Mouse (Mus musculus): ENCODE results near the gene Arfgap3. TPM values are rescaled to one million over a fixed set of nuclear protein-coding genes. Genes with fewer than 3 reads are reported as not detected.
A peak's percentile ranks its signal among the peaks of the same experiment; 100 is the strongest.

The Arfgap3 gene
- polyA plus RNA-seq, 1 experiment = 45.3 TPM

- TF ChIP-seq POLR2A (IDR thresholded peaks at IDR 0.05; ENCODE audit: insufficient read length, low read depth) = peak; percentile 56
- TF ChIP-seq USF1 (IDR thresholded peaks at IDR 0.05; ENCODE audit: low read depth) = no peak
- no peak for TF ChIP-seq TCF12 (IDR thresholded peaks at IDR 0.05; ENCODE audit: insufficient read depth, poor library complexity, severe bottlenecking)
- no peak for TF ChIP-seq REST (IDR thresholded peaks at IDR 0.05; ENCODE audit: insufficient read depth, insufficient read length)
- TF ChIP-seq SRF (IDR thresholded peaks at IDR 0.05; ENCODE audit: control insufficient read depth, insufficient read length, low read depth) = peak; percentile 10
- peak in 1 of 3 experiments; percentile 83 for TF ChIP-seq MYOG (IDR thresholded peaks at IDR 0.05; ENCODE audit: control insufficient read depth in 1 of 3, insufficient read depth in 1 of 3, insufficient read length in 2 of 3, low read depth in 2 of 3)
- peak; percentile 41 for TF ChIP-seq POLR2AphosphoS2 (IDR thresholded peaks at IDR 0.05; ENCODE audit: insufficient read length, low read depth)
- no peak for TF ChIP-seq CEBPB (IDR thresholded peaks at IDR 0.05; ENCODE audit: insufficient read depth, poor library complexity, severe bottlenecking)
- no peak for TF ChIP-seq TCF3 (IDR thresholded peaks at IDR 0.05; ENCODE audit: insufficient read length, low read depth)
- peak in 1 of 3 experiments; percentile 63 for TF ChIP-seq MYOD1 (IDR thresholded peaks at IDR 0.05; ENCODE audit: control insufficient read depth in 1 of 3, insufficient read length in 2 of 3, low read depth in 2 of 3)
- TF ChIP-seq E2F4 (IDR thresholded peaks at IDR 0.05; ENCODE audit: insufficient read depth) = no peak
- no peak for TF ChIP-seq MAX (IDR thresholded peaks at IDR 0.05; ENCODE audit: low read depth)
- no peak overlapping the region for H3K4me3 ChIP-seq
- H3ac ChIP-seq (ENCODE audit: control insufficient read depth, insufficient read length) = no peak overlapping the region
- peaks cover 6% of the 10 kb centered on the region for H3K36me3 ChIP-seq (ENCODE audit: control insufficient read depth, insufficient read depth)
- H3K27me3 ChIP-seq (ENCODE audit: control insufficient read depth, insufficient read depth, insufficient read length) = no peaks in the 10 kb centered on the region
- H3K79me2 ChIP-seq (ENCODE audit: control insufficient read depth, insufficient read depth) = peaks cover 48% of the 10 kb centered on the region
- peak overlapping the region; percentile 88 for H3K4me2 ChIP-seq (ENCODE audit: low read depth)
These were observed 5.9 kb downstream of the Arfgap3 start for GRCm38 (mm10) chr15:83344157-83344556.

DNA sequence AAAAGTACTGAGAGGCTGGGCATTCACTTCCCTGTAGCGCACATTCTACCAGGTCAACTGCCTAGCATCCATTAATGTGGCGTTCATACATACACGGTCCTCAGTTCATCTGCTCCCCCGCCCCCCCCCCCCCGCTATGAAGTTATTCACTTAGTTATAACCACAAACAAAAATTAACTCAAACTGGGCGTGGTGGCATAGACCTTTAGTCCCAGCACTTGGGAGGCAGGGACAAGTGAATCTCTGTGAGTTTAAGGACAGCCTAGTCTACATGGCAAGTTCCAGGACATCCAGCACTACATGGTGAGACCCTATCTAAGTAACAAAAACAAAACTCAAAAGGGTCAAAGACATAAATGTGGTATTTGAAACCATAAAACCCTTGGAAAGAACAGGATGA, 11.1 kb downstream of the Arfgap3 start:
- peaks cover 10% of the 10 kb centered on the region for H3K79me2 ChIP-seq (ENCODE audit: control insufficient read depth, insufficient read depth)
- TF ChIP-seq SRF (IDR thresholded peaks at IDR 0.05; ENCODE audit: control insufficient read depth, insufficient read length, low read depth) (no peak), TCF3 (IDR thresholded peaks at IDR 0.05; ENCODE audit: insufficient read length, low read depth) (no peak)
- H3K36me3 ChIP-seq (ENCODE audit: control insufficient read depth, insufficient read depth) = peaks cover 34% of the 10 kb centered on the region

GRCm38 (mm10) chr15:83337903-83338870, 11.9 kb downstream of the Arfgap3 start:
- H3K4me3 ChIP-seq = no peak overlapping the region
- no peaks in the 10 kb centered on the region for H3K27me3 ChIP-seq (ENCODE audit: control insufficient read depth, insufficient read depth, insufficient read length)
- H3K36me3 ChIP-seq (ENCODE audit: control insufficient read depth, insufficient read depth) = peaks cover 41% of the 10 kb centered on the region
- H3ac ChIP-seq (ENCODE audit: control insufficient read depth, insufficient read length) = no peak overlapping the region
- peaks cover 5% of the 10 kb centered on the region for H3K79me2 ChIP-seq (ENCODE audit: control insufficient read depth, insufficient read depth)
- no peak for TF ChIP-seq TCF3 (IDR thresholded peaks at IDR 0.05; ENCODE audit: insufficient read length, low read depth)
- TF ChIP-seq MYOD1 (IDR thresholded peaks at IDR 0.05; ENCODE audit: control insufficient read depth in 1 of 3, insufficient read length in 2 of 3, low read depth in 2 of 3) = no peak
- no peak for TF ChIP-seq REST (IDR thresholded peaks at IDR 0.05; ENCODE audit: insufficient read depth, insufficient read length)
- no peak for TF ChIP-seq POLR2AphosphoS2 (IDR thresholded peaks at IDR 0.05; ENCODE audit: insufficient read length, low read depth)
- TF ChIP-seq MYOG (IDR thresholded peaks at IDR 0.05; ENCODE audit: control insufficient read depth in 1 of 3, insufficient read depth in 1 of 3, insufficient read length in 2 of 3, low read depth in 2 of 3) = no peak
- TF ChIP-seq POLR2A (IDR thresholded peaks at IDR 0.05; ENCODE audit: insufficient read length, low read depth) = no peak
- TF ChIP-seq TCF12 (IDR thresholded peaks at IDR 0.05; ENCODE audit: insufficient read depth, poor library complexity, severe bottlenecking) = no peak
- TF ChIP-seq CEBPB (IDR thresholded peaks at IDR 0.05; ENCODE audit: insufficient read depth, poor library complexity, severe bottlenecking) = no peak
- peak overlapping the region; percentile 47 for H3K4me2 ChIP-seq (ENCODE audit: low read depth)

More for the DNA sequence above, 11.1 kb downstream of the Arfgap3 start:
- peak overlapping the region; percentile 47 for H3K4me2 ChIP-seq (ENCODE audit: low read depth)
- H3K4me3 ChIP-seq = no peak overlapping the region
- H3ac ChIP-seq (ENCODE audit: control insufficient read depth, insufficient read length) = no peak overlapping the region
- no peaks in the 10 kb centered on the region for H3K27me3 ChIP-seq (ENCODE audit: control insufficient read depth, insufficient read depth, insufficient read length)

DNA sequence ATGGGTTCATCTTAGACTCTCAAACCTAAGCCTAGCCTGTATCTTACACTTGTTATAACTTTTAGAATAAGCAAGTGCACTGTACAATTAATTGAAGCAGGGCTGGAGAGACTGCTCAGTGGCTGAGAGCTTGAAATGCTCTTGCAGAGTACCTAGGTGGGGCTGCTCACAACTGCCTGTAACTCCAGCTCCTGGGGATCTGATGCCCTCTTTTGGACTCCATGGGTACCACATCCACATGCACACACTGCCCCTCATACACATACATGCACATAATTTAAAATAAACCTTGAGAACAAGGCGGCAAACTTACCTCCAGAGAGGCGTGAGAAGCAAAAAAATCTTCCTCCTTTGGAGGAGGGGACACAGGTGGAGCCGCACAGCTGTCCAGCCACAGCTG, 17.7 kb downstream of the Arfgap3 start:
- Histone ChIP-seq H3K36me3 (ENCODE audit: control insufficient read depth, insufficient read depth) (peaks cover 78% of the 10 kb centered on the region), H3K79me2 (ENCODE audit: control insufficient read depth, insufficient read depth) (no peaks in the 10 kb centered on the region), H3K27me3 (ENCODE audit: control insufficient read depth, insufficient read depth, insufficient read length) (no peaks in the 10 kb centered on the region), H3ac (ENCODE audit: control insufficient read depth, insufficient read length) (no peak overlapping the region), H3K4me3 (no peak overlapping the region), H3K4me2 (ENCODE audit: low read depth) (no peak overlapping the region)
- no peak for TF ChIP-seq USF1 (IDR thresholded peaks at IDR 0.05; ENCODE audit: low read depth)
- TF ChIP-seq SRF (IDR thresholded peaks at IDR 0.05; ENCODE audit: control insufficient read depth, insufficient read length, low read depth) = no peak
- no peak for TF ChIP-seq TCF3 (IDR thresholded peaks at IDR 0.05; ENCODE audit: insufficient read length, low read depth)
- no peak for TF ChIP-seq E2F4 (IDR thresholded peaks at IDR 0.05; ENCODE audit: insufficient read depth)
- TF ChIP-seq CEBPB (IDR thresholded peaks at IDR 0.05; ENCODE audit: insufficient read depth, poor library complexity, severe bottlenecking) = no peak
- TF ChIP-seq REST (IDR thresholded peaks at IDR 0.05; ENCODE audit: insufficient read depth, insufficient read length) = no peak
- no peak for TF ChIP-seq TCF12 (IDR thresholded peaks at IDR 0.05; ENCODE audit: insufficient read depth, poor library complexity, severe bottlenecking)

GRCm38 (mm10) chr15:83328952-83329351, 21.1 kb downstream of the Arfgap3 start:
- no peak overlapping the region for H3K4me2 ChIP-seq (ENCODE audit: low read depth)
- H3K4me3 ChIP-seq = no peak overlapping the region
- peaks cover 68% of the 10 kb centered on the region for H3K36me3 ChIP-seq (ENCODE audit: control insufficient read depth, insufficient read depth)
- no peaks in the 10 kb centered on the region for H3K27me3 ChIP-seq (ENCODE audit: control insufficient read depth, insufficient read depth, insufficient read length)
- TF ChIP-seq MAX (IDR thresholded peaks at IDR 0.05; ENCODE audit: low read depth) (no peak), CEBPB (IDR thresholded peaks at IDR 0.05; ENCODE audit: insufficient read depth, poor library complexity, severe bottlenecking) (no peak), SRF (IDR thresholded peaks at IDR 0.05; ENCODE audit: control insufficient read depth, insufficient read length, low read depth) (no peak), MYOG (IDR thresholded peaks at IDR 0.05; ENCODE audit: control insufficient read depth in 1 of 3, insufficient read depth in 1 of 3, insufficient read length in 2 of 3, low read depth in 2 of 3) (no peak), REST (IDR thresholded peaks at IDR 0.05; ENCODE audit: insufficient read depth, insufficient read length) (no peak)
- H3K79me2 ChIP-seq (ENCODE audit: control insufficient read depth, insufficient read depth) = no peaks in the 10 kb centered on the region
- no peak overlapping the region for H3ac ChIP-seq (ENCODE audit: control insufficient read depth, insufficient read length)
